Mouse (Mus musculus): ENCODE measurements around the gene Ak5.

GRCm38 (mm10) chr3:152689105-152689504, 20.9 kb upstream of the Ak5 start:
- no peak for TF ChIP-seq CTCF (IDR thresholded peaks at IDR 0.05; ENCODE audit: control insufficient read depth, insufficient read depth, insufficient read length)
- no peak for TF ChIP-seq MAX (IDR thresholded peaks at IDR 0.05)
- TF ChIP-seq USF1 (IDR thresholded peaks at IDR 0.05; ENCODE audit: low read depth): no peak
- TF ChIP-seq MYOD1 (IDR thresholded peaks at IDR 0.05; ENCODE audit: control insufficient read depth, insufficient read length, low read depth): no peak
- TF ChIP-seq MYOG (IDR thresholded peaks at IDR 0.05; ENCODE audit: control insufficient read depth, extremely low read depth, insufficient read length): no peak
